Mouse (Mus musculus) megakaryocyte, adult 5-6 weeks (primary cell): ENCODE results near the gene Aqp5. TPM values are rescaled to one million over a fixed set of nuclear protein-coding genes. Genes with fewer than 3 reads are reported as not detected.

Experiments used
- ATAC-seq: 2 replicates; pipeline ENCODE4 v1.8.0; 2016; ENCODE audit warnings: mild to moderate bottlenecking, inconsistent platforms; ENCODE audit not compliant: poor library complexity, severe bottlenecking
- total RNA-seq, 2 experiments: library from RNA; stranded (forward) in 1 of 2; stranded (reverse) in 1 of 2; fragments of 153-499, 151-499 nt in 1 of 2; fragments of 221-1000, 200-1000 nt in 1 of 2; gene quantifications; 2 replicates each; pipeline versions ENCODE4 v1.2.3 to v1.2.4; 2015 to 2017

The Aqp5 gene
- total RNA-seq, 2 experiments from 2014 or later, result not detected

DNA sequence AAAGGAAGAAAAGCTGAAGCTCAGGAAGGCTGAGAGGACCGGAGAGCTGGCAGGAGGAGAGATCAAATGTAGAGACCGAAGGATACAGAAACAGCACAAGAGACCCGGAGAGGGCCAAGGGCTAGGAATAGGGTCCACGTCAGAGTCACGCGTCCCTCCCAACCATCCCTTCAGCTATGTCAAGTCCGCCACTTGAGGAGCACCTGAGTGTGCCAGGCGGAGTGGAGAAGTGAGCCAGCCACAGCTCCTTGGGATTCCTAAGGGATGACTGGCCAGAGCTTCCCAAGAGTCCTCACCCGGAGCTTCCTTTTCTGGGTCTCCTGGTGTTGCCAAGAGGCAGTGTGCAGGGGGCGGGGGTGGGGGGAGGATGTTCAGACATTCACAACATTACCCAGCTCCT lies 4.4 kb downstream of the Aqp5 start:
- ATAC-seq, result no peak

GRCm38 (mm10) chr15:99596056-99596687 lies 5.6 kb downstream of the Aqp5 start:
- ATAC-seq, result peak; percentile 89

DNA sequence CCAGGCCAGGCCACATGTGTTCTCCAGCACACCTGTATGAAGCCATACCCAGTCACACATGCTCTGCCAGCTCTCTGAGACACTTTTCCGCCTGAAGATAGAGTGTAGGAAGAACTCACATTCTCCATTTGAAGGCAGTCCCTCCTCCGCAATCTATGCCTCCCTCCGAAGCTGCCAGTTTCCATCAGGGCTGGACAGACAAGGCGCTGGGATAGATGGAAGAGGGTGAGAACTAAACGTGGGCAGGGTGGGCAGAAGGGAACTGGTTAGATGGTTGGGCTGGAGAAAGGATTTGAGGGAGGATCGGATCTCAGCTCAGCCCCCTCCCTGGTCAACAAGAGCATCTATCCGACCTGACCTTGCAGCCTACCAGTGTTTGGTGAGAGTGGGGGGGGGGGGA lies 6.3 kb downstream of the Aqp5 start:
- no peak for ATAC-seq

GRCm38 (mm10) chr15:99597596-99597995 lies 7.0 kb downstream of the Aqp5 start:
- ATAC-seq, result no peak

DNA sequence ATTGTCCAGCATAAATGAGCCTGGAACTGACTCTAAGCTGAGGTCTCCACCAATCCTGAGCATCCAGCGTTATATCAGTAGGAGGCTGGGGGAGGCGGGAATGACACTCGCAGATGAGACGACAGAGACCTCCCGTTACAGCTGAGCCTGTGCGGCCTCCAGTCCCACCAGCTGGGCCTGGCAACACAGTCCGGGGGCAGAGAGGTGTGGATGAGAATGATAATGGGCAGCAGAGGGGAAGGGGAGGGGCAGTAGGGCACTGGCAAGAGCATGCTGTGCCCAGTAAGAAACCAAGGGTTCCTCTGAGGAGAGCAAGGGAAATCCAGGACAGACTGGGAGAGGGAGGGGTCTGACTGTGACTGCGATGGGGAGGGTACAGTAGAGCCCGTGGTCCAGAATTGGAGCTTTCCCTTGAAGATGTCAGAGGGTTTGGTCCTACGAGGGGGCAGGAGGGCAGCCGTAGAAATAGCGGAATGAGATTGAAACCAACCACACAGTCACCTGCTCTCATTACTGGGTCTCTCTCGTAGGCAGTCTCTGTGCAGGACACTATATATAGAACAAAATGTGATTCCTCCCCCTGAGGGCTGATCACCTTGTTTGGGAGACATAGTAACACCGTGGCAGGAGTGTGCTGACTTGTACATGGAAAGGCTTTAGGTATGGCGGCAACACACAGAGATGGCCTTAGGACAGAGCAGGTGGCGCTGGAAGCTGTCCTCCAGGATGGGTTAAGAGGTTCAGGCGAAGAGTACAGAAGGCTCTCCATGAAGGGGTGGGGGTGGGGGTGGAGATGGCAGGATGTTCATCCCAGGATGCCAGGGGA lies 8.9 kb downstream of the Aqp5 start:
- ATAC-seq, result no peak

- ATAC-seq, result no peak
Measured at GRCm38 (mm10) chr15:99600986-99601822, 10.6 kb downstream of the Aqp5 start, which contains the start of gene Aqp6. TSS of gene Aqp6 (plus strand) at chr15:99601400.

DNA sequence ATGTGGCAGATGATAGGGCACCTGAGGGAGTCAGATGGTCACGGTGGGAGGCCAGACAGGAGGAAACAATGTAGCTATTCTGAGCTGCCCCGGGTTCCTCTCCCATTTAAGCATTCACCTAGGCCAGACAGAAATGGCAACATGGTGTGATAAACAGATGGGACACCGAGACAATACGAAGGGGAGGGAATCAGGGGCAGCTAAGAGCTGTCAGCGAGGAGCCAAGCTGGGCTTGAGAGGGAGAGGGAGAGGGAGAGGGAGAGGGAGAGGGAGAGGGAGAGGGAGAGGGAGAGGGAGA lies 11.2 kb downstream of the Aqp5 start:
- no peak for ATAC-seq

DNA sequence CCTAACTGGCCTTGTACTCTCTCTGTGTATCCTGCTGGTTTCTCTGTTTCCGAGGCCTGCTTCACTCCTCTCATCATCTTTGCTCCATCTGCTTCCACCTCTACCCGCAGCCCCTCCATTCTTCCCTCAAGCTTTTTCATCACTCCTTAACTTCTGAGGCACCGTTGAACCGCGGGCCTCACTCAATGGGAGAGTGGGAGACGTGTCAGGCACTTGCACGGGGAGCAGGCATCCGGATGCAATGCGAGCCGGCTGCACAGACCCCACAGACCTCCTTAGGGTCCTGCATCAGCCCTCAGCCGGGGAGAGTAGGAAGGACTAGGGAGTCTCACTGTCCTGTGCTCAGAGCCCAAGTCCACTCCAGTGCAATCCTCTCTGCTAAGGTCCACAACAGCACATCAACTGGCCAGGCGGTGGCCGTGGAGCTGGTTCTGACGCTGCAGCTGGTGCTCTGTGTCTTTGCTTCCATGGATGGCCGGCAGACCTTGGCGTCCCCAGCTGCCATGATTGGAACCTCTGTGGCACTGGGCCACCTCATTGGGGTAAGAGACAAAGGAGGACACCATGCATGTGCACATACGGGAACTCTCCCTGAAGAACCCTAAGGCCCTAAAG lies 11.7 kb downstream of the Aqp5 start:
- ATAC-seq, result no peak

DNA sequence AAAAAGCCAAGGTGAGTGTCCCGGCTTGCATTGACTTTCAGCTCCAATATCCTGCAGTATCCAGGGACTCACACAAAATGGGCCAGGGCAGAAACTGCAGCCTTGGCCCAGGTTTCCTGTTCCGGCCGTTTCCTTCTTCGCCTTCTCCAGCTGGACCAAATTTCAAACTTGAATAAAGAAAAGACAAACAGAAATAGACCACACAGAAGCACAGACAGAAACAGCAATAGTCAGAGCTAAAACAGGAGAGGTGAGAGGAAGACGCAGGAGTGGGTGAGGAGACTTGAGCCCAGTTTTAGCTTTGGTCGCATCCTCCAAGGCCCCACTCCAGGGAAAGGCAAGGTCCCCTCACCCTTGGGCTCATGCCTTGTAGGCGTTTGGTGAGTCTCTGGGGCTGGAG lies 12.6 kb downstream of the Aqp5 start:
- no peak for ATAC-seq

DNA sequence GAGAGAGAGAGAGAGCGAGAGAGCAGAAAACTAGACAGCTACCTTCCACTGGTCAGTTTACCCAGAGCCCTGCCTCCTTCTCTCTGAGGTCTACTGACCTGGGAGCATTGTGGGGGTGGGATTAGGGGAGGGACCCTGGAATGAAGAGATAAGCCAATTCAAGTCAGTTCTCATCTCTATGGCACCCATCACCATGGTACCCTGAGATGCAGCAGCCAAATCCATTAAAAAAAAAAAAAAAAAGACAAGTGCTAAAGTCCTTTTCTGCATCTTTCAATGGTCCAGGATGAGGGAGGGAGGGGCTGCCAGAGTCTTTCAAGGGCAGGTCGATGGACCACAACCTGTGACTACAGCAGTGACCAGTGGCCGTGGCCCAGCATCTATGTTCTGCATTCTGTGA lies 15.0 kb downstream of the Aqp5 start:
- no peak for ATAC-seq

DNA sequence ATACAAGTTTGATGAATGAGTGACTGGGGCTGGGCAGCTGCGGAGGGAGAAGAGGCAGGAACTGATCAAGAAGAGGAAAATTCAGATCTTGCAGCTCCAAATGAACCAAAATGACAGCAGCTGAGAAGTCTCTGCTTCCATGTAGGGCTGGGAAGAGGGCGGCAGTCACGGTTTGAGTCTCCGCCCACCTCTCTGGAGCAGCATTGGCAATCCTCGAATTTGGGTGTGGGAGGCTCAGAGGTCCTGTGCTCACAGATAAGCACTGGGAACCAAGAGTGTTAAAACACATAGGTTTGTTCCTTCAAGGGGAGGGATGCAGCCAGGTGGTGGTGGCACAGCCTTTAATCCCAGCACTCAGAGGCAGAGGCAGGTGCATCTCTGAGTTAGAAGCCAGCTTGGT lies 15.9 kb downstream of the Aqp5 start:
- ATAC-seq, result no peak

- ATAC-seq, result no peak; the same call in 1 of the 2 replicates
Measured at GRCm38 (mm10) chr15:99607388-99608113, 17.0 kb downstream of the Aqp5 start.

DNA sequence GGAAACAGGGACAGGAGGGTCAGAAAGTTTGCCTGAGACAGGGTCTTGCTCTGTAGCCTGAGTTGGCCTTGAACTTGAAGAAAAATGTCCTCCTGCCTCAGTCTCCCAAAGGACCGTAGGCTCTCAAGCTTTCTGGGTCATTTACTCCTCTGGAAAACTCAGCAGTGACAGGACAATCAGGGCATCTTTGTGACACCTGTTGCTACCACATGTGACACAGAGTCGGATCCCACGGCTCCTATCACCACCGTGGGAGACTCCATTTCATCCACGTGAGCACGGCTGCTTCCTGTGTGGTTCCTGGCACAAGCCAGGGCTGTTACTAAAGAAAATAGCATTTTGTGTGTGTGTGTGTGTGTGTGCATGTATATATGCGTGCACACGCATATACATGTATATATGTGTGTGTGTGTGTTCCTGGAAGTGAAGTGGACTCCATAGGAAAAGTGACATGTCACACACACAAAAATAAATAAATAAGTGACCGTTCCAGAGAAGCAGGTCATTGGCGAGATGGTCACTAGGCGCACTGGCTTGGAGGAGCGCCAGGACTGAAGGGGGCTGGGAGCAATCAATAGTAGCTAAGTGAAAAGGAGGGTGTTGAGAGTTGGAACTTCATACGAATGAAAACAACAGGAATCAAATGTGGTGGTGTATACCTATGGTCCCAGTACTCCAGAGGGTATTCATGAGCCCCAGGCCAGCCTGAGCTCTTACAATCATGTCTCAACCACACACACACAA lies 18.0 kb downstream of the Aqp5 start:
- ATAC-seq, result no peak

- no peak for ATAC-seq
Measured at GRCm38 (mm10) chr15:99611563-99611962, 21.0 kb downstream of the Aqp5 start.

DNA sequence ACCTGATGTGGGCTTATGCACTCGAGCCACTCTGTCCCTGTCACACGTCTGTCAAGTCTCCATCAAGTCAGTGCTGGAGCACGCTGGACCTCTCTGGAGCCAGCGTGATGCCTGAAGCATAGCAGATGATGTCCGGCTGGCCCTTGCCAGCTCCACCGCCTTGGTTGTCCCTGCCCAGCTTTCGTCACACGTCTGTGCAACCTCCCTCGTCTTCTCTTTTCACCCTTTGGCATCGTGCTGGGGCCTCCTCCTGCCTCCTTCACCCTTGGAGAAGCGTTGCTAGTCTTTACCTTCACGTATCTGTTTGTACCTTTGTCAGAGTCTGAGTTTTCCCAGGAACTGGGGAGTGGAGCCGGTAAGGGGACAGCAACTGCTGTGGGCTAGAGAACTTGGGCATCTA lies 23.7 kb downstream of the Aqp5 start:
- ATAC-seq, result no peak

DNA sequence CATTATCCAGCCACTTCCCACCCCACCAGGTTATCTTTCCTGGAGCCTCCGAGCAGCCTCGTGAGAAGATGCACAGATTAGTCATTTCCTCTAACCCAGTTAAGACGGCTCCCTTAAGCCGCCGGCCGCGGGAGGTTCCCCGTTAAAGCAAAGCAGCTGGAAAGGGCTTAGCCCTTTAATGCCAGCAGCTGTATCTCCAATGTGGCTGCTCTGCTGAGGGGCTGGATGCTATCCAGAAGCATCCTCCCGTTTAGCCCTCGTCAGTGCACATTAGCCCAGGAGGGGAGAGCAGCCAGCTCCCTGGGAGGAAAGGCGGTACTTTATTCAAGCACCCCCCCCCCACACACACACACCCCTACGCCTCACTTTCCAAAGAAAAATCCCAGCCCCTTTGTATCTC lies 24.2 kb downstream of the Aqp5 start:
- no peak for ATAC-seq

DNA sequence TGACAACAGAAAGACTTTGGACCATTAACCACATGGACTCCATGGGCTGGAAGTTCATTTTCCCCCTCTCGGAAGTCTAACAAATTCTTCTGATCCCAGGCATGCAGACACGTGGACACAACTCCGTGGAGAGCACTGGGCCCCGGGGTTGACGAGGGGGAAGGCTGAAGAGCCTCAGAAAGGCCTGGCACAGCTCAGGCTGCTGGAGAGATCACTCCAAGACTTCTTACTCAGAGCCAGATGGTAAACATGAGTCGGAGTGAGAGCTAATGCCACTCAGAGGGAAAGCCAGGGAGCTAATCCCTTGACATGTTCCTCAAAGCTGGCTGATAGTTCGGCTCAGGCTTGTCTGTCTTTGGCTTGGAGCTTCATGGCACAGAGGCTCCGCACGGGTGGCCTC lies 24.7 kb downstream of the Aqp5 start:
- no peak for ATAC-seq

DNA sequence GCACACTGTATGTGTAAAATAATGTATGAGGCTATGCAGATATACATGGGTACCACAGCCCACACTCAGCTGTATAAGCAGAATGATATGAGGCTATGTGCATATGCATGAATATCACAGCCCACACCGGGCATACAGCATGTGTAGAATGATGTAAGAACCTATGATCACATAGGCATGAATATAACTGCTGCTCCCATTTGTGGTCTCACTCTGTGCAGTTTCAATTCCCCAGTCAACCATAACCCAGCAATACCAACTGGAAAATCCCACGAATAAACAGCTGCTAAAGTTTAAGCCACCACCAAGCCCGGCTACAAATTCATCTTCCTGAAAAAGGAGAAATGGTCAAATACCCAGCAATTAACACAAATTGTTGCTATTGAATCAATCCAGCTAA lies 28.0 kb downstream of the Aqp5 start:
- peak; percentile 63 for ATAC-seq

DNA sequence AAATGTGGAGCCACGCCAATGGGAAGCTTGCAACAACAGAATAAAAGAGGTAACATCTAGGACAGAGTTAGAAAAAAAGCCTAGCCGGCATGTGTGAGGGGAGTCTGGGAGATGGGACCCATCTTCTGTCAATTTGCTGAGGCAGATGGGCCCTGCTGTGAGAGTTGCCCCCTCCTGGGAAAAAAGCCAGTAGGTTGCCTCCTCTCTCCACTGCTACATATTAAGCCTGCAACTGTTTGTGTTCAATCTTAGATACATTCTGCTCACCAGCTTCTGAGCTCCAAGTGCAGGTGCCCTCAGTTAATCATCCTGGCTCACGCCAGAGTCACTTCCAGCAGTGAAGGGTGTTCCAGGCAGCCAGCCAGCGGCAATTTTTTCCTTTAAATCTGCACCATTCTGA lies 29.2 kb downstream of the Aqp5 start:
- no peak for ATAC-seq

DNA sequence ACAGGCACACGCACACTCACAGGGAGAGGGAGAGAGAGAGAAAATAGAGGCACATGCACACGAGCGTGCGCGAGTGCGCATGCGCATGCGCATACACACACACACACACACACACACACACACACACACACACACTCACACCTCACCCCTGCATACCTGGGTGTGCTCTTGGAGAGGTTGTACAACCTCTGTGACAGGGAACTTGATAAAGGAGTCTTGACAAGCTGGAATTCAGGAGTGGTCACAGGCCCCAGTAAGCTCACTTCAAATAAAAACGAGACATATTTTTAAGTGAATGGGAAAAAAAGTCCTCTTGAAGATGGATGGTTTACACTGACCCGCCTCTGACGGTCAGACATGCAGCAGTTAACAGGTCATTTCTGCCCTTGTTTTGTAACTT lies 31.5 kb downstream of the Aqp5 start:
- no peak for ATAC-seq
